Mouse (Mus musculus): ENCODE measurements around the gene Chfr. TPM values are rescaled to one million over a fixed set of nuclear protein-coding genes. Genes with fewer than 3 reads are reported as not detected.

Chfr gene
- polyA plus RNA-seq (2016; fragmentation: Nextera tagmentation; extraction: Ambion mirVana), result 45.1 and 48.6 TPM in 2 replicates

DNA sequence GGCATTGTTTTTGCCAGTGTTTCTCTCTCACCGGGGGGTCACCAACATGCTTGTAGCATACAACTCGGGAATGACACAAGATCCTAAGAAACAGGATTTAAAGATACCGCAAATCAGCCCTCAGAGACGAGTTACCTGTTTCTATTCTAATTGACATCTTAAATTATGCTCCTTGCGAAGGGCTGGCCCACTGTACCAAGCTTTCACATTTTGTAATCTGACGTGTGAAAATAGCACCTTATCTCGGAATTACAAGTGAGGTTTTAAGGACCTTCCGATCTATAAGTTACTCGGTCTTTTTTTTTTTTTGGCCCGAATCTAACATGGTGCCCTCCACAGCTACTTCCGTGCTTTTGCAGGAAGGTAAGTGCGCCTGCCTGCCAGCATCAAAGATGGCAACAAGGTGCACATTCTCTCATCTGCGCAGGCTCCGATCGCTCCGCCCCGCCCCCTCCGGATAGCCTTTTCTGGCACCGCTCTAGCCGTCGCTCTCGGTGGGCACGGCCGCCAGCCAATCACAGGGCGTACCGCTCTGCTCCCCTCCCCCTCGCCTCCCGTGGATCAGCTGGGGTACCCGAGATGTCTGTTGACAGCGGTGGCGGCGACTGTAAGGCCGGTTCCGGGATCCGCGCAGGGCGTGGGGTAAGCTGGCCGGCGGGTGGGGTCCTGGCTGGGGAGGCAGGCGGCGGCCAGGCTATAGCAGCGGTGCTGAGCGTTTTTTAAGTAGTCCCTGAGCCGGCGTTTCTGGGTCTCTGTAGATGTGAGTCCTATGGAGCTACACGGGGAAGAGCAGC, at the start of gene Chfr:
Gene Chfr, plus strand, starts transcription at position 550 of the 794 bp plus-strand sequence.
- DNase-seq (ENCODE audit: low spot score), result peak; percentile 99
- Histone ChIP-seq H3K4me1 (peaks cover 7% of the 10 kb centered on the region), H3K27ac (replicated peaks) (peak within 1 kb of the TSS; percentile 78), H3K36me3 (replicated peaks) (peaks cover 27% of the 10 kb centered on the region), H3K4me3 (peak within 1 kb of the TSS; percentile 88), H3K9me3 (peaks cover 8% of the 10 kb centered on the region; the same call in 1 of the 2 replicates), H3K27me3 (replicated peaks; ENCODE audit: low read depth, poor library complexity, severe bottlenecking) (no peaks in the 10 kb centered on the region)
- 4% methylated on average over 46 of the region's 46 CpGs for WGBS

DNA sequence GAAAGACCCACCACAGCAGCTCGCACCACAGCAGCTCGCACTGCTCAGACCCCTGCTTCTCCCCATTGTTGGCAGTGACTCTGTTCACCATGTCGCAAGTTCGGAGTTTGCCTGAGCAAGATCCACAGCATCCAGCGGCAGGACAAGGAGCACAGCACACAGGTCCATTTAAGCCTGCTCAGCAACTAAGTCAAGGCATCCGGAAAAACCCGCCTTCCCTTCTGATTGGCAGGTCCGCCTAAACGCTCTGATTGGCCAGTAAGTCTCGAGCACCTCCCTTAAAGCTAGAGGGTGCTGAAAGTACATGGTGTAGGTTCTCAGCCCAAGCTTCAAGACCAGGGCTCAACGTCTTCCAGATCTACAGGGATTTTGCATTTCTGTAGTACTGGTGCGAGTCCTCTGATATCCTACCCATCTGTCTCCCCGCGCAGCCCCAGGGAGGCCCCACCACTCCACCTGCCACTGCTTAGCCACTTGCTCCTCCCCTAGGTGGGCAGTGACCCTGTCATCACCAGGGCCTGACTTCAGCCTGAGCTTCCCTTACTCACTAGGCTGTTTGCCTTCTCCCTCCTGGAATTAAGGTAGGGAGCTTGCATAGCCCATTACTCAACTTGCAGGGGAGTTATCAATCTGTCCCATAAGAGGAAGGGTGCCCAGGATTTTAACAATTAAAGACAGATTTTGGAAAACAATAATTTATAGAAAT, 49.3 kb upstream of the Chfr start:
- no peaks in the 10 kb centered on the region for H3K36me3 ChIP-seq (replicated peaks)
- WGBS, result 36% methylated on average over 14 of the region's 14 CpGs
- H3K4me1 ChIP-seq, result no peaks in the 10 kb centered on the region
- H3K4me3 ChIP-seq, result no peak overlapping the region; the same call in 1 of the 2 replicates
- DNase-seq (ENCODE audit: low spot score), result no peak
- H3K9me3 ChIP-seq, result peaks cover 26% of the 10 kb centered on the region; the same call in 1 of the 2 replicates
- H3K27me3 ChIP-seq (replicated peaks; ENCODE audit: low read depth, poor library complexity, severe bottlenecking), result no peaks in the 10 kb centered on the region
- H3K27ac ChIP-seq (replicated peaks), result no peak overlapping the region

GRCm38 (mm10) chr5:110091546-110091945, 44.1 kb upstream of the Chfr start:
- Histone ChIP-seq H3K4me1 (peaks cover 12% of the 10 kb centered on the region), H3K36me3 (replicated peaks) (no peaks in the 10 kb centered on the region), H3K27me3 (replicated peaks; ENCODE audit: low read depth, poor library complexity, severe bottlenecking) (no peaks in the 10 kb centered on the region), H3K4me3 (no peak overlapping the region), H3K9me3 (no peaks in the 10 kb centered on the region), H3K27ac (replicated peaks) (no peak overlapping the region)
- no peak for DNase-seq (ENCODE audit: low spot score)
- 87% methylated on average over 2 of the region's 2 CpGs for WGBS

DNA sequence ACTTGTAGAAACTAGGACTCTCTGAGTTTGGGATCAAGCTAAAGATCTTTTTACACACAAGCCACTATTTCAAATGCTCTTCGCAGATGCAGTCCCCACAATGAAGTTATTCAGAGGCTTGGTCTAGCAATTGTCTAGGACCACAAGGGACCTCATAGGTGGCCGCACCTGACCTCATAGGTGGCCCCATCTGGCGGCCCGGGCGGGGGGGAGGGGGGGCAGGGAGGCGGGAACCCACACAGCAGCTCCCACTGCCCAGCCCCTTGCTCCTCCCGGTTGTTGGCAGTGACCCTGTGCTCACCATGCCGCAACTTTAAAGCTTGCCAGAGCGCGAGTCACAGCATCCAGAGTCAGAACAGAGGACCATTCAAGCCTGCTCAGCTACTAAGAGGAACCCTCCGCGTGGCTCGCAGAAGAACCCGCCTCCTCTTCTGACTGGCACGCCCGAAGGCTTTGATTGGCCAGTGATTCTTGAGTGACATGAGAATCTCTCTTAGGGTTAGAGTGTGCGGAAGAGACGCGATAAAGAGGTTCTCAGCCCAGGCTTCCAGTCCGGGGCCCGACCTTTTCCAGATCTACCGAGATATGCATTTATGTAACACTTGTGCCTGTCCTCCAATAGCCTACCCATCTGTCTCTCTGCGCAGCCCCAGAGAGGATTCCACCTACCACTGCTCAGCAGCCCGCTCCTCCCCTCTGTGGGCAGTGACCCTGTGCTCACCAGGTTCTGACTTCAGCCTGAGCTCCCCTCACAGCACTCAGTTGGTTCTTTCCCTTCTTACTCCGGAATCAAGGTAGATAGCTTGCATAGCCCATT, 41.4 kb upstream of the Chfr start, which contains the start of gene Gm35315:
Gene Gm35315, minus strand, starts transcription at position 391 of the 817 bp plus-strand sequence.
- peak within 1 kb of the TSS; percentile 67 for H3K4me3 ChIP-seq
- H3K27me3 ChIP-seq (replicated peaks; ENCODE audit: low read depth, poor library complexity, severe bottlenecking), result 0 out of 2 replicates have a peak, but pooled peaks cover 5% of the 10 kb centered on the region
- no peaks in the 10 kb centered on the region for H3K9me3 ChIP-seq
- no peaks in the 10 kb centered on the region for H3K36me3 ChIP-seq (replicated peaks)
- H3K4me1 ChIP-seq, result peaks cover 16% of the 10 kb centered on the region
- peak within 1 kb of the TSS; percentile 89 for H3K27ac ChIP-seq (replicated peaks)
- under 1% methylated on average over 25 of the region's 25 CpGs for WGBS
- peak; percentile 89 for DNase-seq (ENCODE audit: low spot score)

DNA sequence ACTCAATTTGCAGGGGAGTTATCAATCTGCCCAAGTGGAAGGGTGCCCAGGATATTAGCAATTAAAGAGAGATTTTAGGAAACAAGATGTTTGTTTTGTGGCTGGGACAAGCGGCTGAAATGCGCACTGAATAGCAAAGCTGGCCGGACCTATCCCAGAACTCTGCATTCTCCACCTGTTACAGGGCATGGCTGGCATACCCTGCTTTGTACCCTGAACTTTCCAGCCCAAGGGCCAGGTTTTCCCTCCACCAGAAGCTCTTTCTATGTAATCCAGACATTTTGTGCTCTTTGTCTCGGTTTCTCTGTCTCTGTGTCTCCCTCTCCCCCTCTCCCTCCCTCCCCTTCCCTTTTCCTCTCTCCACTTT, 40.8 kb upstream of the Chfr start:
- DNase-seq (ENCODE audit: low spot score), result no peak
- Histone ChIP-seq H3K27ac (replicated peaks) (peak overlapping the region; percentile 89), H3K27me3 (replicated peaks; ENCODE audit: low read depth, poor library complexity, severe bottlenecking) (0 out of 2 replicates have a peak, but pooled peaks cover 6% of the 10 kb centered on the region), H3K36me3 (replicated peaks) (no peaks in the 10 kb centered on the region), H3K9me3 (no peaks in the 10 kb centered on the region), H3K4me3 (peak overlapping the region; percentile 67), H3K4me1 (peaks cover 22% of the 10 kb centered on the region)
- WGBS, result 3% methylated on average over 4 of the region's 4 CpGs

DNA sequence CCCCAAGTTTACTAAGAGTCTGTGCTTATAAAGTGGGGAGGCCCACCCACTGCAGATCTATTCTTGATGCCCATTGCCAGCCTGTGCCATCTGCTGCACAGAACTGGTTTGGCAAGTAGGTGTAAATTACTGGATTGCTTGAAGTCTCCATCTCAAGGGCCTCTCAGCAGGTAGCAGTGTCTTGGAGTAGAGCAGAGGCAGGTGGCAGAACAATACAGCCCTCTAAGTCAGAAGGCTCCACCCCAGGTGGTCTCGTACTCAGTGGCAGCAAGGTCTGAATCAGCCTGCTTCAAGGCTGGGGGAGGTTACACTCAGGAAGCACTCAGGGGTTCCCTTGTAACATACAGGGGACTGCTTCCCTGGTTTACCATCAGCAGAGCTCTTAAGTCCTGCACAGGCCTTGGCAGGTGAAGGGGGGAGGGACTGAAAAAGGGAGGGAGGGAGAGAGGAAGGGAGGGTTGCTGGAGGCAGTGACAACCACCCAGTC, 36.6 kb upstream of the Chfr start:
- Histone ChIP-seq H3K9me3 (no peaks in the 10 kb centered on the region), H3K27ac (replicated peaks) (peak overlapping the region; percentile 67), H3K36me3 (replicated peaks) (peaks cover 20% of the 10 kb centered on the region), H3K4me3 (no peak overlapping the region; the same call in 1 of the 2 replicates), H3K4me1 (peaks cover 46% of the 10 kb centered on the region), H3K27me3 (replicated peaks; ENCODE audit: low read depth, poor library complexity, severe bottlenecking) (peaks cover 26% of the 10 kb centered on the region; the same call in 1 of the 2 replicates)
- 40% methylated on average over 1 of the region's 1 CpGs for WGBS
- no peak for DNase-seq (ENCODE audit: low spot score)

GRCm38 (mm10) chr5:110099656-110100580, 35.7 kb upstream of the Chfr start, which contains the start of gene Plcxd1:
Gene Plcxd1 (plus strand): TSS chr5:110099969.
- no peaks in the 10 kb centered on the region; the same call in 1 of the 2 replicates for H3K9me3 ChIP-seq
- peaks cover 40% of the 10 kb centered on the region for H3K4me1 ChIP-seq
- WGBS, result 4% methylated on average over 25 of the region's 25 CpGs
- H3K36me3 ChIP-seq (replicated peaks), result peaks cover 29% of the 10 kb centered on the region
- H3K27me3 ChIP-seq (replicated peaks; ENCODE audit: low read depth, poor library complexity, severe bottlenecking), result peaks cover 26% of the 10 kb centered on the region; the same call in 1 of the 2 replicates
- H3K27ac ChIP-seq (replicated peaks), result peak within 1 kb of the TSS; percentile 67
- peak; percentile 40 for DNase-seq (ENCODE audit: low spot score)
- H3K4me3 ChIP-seq, result peak within 1 kb of the TSS; percentile 55

DNA sequence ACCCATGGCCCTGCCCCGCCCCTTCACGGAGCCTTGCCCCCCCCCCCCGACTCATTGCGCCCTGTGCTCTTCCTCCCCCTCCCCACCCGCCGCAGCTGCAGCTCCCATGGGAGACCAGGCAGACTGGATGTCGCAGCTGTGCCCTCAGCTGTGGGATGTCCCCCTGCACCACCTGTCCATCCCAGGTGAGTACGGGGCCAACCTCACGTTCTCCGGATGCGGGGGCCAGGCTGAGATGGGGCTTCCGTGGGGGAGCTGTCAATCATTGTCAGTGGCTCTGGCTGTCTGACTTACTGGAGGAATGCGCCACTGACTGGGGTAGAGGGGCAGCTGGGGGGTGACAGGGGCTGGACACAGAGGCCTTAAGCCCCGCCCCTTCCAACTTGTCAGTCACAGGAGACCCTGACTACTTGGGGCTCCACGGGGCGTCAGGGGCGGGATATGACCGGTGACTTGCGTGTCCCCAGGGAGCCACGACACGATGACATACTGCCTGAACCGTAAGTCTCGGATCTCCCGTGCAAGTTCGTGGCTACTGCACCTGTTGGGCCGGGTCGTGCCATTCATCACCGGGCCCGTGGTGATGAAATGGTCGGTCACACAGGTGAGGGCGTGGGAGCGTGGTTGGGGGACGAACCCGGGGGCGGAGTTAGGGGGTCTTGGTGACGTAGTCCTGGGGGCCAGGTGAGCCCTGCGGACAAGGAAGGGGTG, 34.6 kb upstream of the Chfr start:
- peaks cover 38% of the 10 kb centered on the region for H3K4me1 ChIP-seq
- no peaks in the 10 kb centered on the region; the same call in 1 of the 2 replicates for H3K9me3 ChIP-seq
- peak overlapping the region; percentile 55 for H3K4me3 ChIP-seq
- peaks cover 26% of the 10 kb centered on the region; the same call in 1 of the 2 replicates for H3K27me3 ChIP-seq (replicated peaks; ENCODE audit: low read depth, poor library complexity, severe bottlenecking)
- H3K36me3 ChIP-seq (replicated peaks), result peaks cover 41% of the 10 kb centered on the region
- DNase-seq (ENCODE audit: low spot score), result peak; percentile 62
- 2% methylated on average over 36 of the region's 37 CpGs for WGBS
- H3K27ac ChIP-seq (replicated peaks), result no peak overlapping the region

GRCm38 (mm10) chr5:110101716-110102347, 33.8 kb upstream of the Chfr start:
- Histone ChIP-seq H3K27me3 (replicated peaks; ENCODE audit: low read depth, poor library complexity, severe bottlenecking) (peaks cover 26% of the 10 kb centered on the region; the same call in 1 of the 2 replicates), H3K4me1 (peaks cover 45% of the 10 kb centered on the region), H3K9me3 (no peaks in the 10 kb centered on the region; the same call in 1 of the 2 replicates), H3K36me3 (replicated peaks) (peaks cover 48% of the 10 kb centered on the region), H3K27ac (replicated peaks) (no peak overlapping the region), H3K4me3 (peak overlapping the region; percentile 55)
- 19% methylated on average over 34 of the region's 34 CpGs for WGBS
- DNase-seq (ENCODE audit: low spot score), result peak; percentile 62

GRCm38 (mm10) chr5:110102429-110102828, 33.2 kb upstream of the Chfr start:
- Histone ChIP-seq H3K4me1 (peaks cover 49% of the 10 kb centered on the region), H3K27me3 (replicated peaks; ENCODE audit: low read depth, poor library complexity, severe bottlenecking) (peaks cover 26% of the 10 kb centered on the region; the same call in 1 of the 2 replicates), H3K4me3 (peak overlapping the region; percentile 55), H3K27ac (replicated peaks) (no peak overlapping the region), H3K9me3 (no peaks in the 10 kb centered on the region; the same call in 1 of the 2 replicates), H3K36me3 (replicated peaks) (peaks cover 48% of the 10 kb centered on the region)
- DNase-seq (ENCODE audit: low spot score), result no peak
- 91% methylated on average over 13 of the region's 13 CpGs for WGBS
